Mouse (Mus musculus) central nervous system, embryonic 14 days (tissue): ENCODE data around the gene Ptpn11. TPM values are rescaled to one million over a fixed set of nuclear protein-coding genes. Genes with fewer than 3 reads are reported as not detected.

Experiments
- polyA plus RNA-seq: library from polyadenylated mRNA; depleted of rRNA; stranded (reverse); fragments of >200 nt; gene quantifications from 2 replicates; pipeline ENCODE4 v1.2.3, GENCODE M21; 2012; rRNA removed

The Ptpn11 gene
- polyA plus RNA-seq = 53.0 and 55.5 TPM in 2 replicates

DNA sequence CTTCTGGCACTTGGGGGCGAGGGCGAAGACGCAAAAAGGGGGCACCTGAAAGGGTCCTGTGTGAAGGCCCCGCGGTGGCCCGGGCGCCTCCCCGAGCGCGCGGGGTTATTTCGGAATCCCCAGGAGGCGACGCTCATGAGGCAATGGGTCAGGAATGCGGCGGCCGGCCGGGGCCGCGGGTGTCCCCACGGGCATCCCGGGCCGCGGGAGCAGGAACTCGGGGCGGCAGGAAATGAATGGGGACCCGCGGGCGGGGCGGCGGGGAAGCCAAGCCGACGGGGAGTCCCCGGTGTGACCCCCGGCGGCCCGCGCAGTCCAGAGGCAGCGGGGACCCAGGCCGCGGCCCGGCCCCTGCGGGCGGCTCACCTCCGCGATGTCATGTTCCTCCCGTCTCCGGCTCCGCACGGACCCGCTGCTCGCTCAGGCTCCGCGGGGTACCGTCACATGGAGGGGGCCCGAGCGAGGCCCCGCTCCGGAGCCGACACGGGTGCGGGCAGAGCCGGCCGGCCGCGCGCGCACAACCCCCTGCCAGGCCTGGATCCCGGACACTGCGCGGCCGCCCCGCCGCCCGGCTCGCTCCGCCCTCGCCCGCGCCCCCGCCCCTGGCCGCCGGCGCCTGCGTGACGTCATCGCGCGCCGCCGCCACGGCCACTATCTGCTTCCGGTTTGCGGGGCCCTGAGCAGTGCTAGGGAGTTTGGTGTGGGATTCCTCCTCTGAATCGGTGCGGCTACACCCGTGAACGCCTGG is at the start of gene Ptpn11:
Gene Ptpn11, minus strand, starts transcription at position 562 of the 748 bp plus-strand sequence.

GRCm38 (mm10) chr5:121219980-121220731 is 29.0 kb upstream of the Ptpn11 start, which contains the start of gene Hectd4:
TSS of gene Hectd4 (plus strand) at chr5:121220219.

DNA sequence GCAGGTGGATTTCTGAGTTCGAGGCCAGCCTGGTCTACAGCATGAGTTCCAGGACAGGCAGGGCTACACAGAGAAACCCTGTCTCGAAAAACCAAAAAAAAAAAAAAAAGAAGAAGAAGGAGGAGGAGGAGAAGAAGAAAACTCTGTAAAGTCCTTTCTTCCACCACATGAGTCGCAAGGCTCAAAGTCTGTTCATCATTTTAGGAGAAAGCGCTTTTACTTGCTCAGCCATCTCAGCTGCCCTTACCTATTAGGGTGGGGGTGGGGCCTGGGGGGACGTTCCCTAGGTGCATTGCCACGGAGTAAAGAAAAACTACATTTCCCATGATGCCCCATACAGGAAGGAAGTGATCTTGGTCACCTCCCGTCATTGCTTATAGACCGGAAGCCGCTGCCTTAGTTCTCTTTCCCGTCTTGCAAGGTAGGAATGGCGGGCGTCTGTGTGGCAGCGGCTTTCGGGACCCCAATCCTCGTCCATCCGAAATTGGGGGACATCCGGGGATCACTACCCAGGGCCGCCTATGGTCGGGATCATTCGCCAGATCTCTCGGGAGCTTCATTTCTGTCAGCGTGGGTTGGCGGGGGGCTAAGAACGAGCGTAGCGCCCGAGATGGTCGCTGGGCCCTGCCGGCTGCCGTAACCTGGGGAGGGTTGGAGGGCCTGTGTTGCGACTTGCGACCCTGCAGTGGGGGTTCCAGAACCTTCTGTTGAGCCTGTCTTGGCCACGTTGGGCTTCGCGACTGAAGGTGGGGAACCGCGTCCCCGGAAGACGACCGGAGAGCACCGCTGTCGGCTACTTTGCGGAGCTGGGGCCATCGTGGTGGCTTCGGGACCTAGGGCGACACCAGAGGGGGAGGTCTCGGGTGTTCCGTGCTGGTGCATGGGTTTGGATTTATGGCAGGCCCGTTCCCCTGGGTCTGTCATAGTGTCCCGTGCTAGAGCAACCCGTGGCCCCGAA is 13.2 kb upstream of the Ptpn11 start, which contains the start of gene Rpl6:
Gene Rpl6, plus strand, starts transcription at position 350 of the 958 bp plus-strand sequence.

Other genes with a start within 250 kb of the Ptpn11 start
- 21.1 and 21.6 TPM in 2 replicates for gene Rph3a, start 181.3 kb downstream of the Ptpn11 start, polyA plus RNA-seq
- gene Rpl6, start 13.1 kb upstream of the Ptpn11 start, polyA plus RNA-seq = 769 and 821 TPM in 2 replicates
- gene Hectd4, start 28.8 kb upstream of the Ptpn11 start, polyA plus RNA-seq = 47.1 and 48.4 TPM in 2 replicates
- gene Trafd1, start 194.2 kb upstream of the Ptpn11 start, polyA plus RNA-seq = 167 and 181 TPM in 2 replicates
- 25.9 and 28.1 TPM in 2 replicates for gene Naa25, start 206.5 kb upstream of the Ptpn11 start, polyA plus RNA-seq